Mouse (Mus musculus) adrenal gland, postnatal 36 days (tissue): Measurements from ENCODE around the gene Ift172. TPM values are rescaled to one million over a fixed set of nuclear protein-coding genes. Genes with fewer than 3 reads are reported as not detected.

ENCODE experiments used
- DNase-seq, 2 experiments: peaks; one replicate each; pipeline ENCODE4 v3.0.0; 2021; ENCODE audit warnings: mixed read lengths in 1 of 2
- long read RNA-seq, 2 experiments: library from polyadenylated mRNA; stranded (forward); transcript quantifications; one replicate each; pipeline ENCODE4 v2.0.0; 2021; ENCODE audit warnings: borderline sequencing depth in 2 of 2
- total RNA-seq, 2 experiments: library from RNA; stranded (reverse); gene quantifications; 2 replicates each; pipeline ENCODE4 v1.2.3; 2021

The Ift172 gene
- total RNA-seq = 10 to 100 TPM; 30.4 to 39.0 TPM
- long read RNA-seq, experiment 1, full-length matches to known transcripts = 3 of 10 reads
- long read RNA-seq, experiment 1, partial matches to known transcripts = 7 of 10 reads
- long read RNA-seq, experiment 1, other reads (novel, unspliced or antisense) = 0 of 10 reads
- long read RNA-seq, experiment 2, full-length matches to known transcripts = 2 of 5 reads
- long read RNA-seq, experiment 2, partial matches to known transcripts = 2 of 5 reads
- long read RNA-seq, experiment 2, other reads (novel, unspliced or antisense) = 1 of 5 reads

GRCm38 (mm10) chr5:31290521-31291360 lies at the start of gene Ift172:
Gene Ift172, minus strand, starts transcription at chr5:31291116.
- peak; percentile 97 to 98 for DNase-seq

GRCm38 (mm10) chr5:31328255-31328654 lies 37.3 kb upstream of the Ift172 start:
- peak; percentile 54 to 80 for DNase-seq

DNA sequence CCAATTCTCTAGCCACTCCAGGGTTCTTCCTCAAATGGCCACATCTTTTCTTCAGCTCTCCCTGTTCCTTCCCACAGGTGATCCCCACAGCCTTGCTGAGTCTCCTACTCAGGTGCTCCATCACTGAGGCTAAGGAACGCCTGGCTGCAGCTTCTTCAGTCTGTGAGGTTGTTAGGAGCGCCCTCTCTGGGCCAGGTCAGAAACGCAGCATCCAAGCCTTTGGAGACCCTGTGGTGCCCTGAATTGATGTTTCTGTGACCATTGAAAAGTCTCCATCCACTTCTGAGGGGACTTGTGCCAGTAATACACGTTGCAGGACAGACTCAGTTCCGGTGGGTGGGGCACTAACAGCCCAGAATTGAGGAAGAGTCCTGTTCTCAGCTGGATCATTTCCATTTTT lies 35.9 kb upstream of the Ift172 start:
- peak in 1 of 2 experiments; percentile 6 for DNase-seq

- DNase-seq = peak in 1 of 2 experiments; percentile 4
Observed at GRCm38 (mm10) chr5:31324085-31324484, 33.2 kb upstream of the Ift172 start.

- DNase-seq = no peak
Observed at GRCm38 (mm10) chr5:31322776-31323175, 31.9 kb upstream of the Ift172 start.

DNA sequence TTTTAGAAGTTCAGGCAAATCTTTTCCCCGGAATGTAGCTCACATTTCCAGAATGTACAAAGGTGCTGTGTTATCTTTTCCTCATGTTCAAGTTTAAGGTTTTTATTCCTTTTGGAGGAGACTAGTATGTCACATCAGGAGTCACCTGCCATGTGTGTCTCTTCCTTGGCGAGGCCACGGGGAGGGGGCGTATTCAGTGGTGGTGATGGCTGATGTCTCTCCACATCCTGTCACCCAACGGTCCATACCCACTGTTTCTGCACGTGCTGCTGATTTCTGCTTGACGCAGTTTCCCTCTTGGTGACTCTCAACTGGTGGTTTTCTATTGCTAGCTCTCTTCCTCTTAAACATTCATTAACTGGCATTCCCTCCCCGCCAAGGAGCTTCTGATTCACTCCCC lies 21.9 kb upstream of the Ift172 start:
- no peak for DNase-seq

GRCm38 (mm10) chr5:31303093-31303492 lies 12.2 kb upstream of the Ift172 start:
- no peak for DNase-seq

GRCm38 (mm10) chr5:31301866-31302265 lies 10.9 kb upstream of the Ift172 start:
- DNase-seq = no peak

DNA sequence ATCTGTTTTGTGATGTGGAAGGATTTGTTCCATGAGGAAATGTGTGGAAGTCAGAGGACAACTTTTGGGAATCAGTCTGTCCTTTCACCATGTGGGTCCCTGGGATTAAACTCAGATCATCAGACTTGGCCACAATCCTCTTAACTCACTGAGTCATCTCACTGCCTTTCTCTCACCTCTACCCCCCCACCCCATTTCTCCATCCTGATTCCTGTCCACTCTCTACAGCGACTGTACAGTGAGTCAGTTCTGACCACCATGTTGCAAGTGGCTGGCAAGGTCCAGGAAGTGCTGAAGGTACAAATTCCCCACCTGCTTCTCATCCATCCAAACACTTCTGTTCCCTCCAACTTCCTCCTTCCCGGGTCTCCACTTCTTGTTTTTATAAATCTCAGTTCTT lies 7.6 kb upstream of the Ift172 start:
- DNase-seq = no peak

- DNase-seq = no peak
Observed at GRCm38 (mm10) chr5:31297981-31298380, 7.1 kb upstream of the Ift172 start.

DNA sequence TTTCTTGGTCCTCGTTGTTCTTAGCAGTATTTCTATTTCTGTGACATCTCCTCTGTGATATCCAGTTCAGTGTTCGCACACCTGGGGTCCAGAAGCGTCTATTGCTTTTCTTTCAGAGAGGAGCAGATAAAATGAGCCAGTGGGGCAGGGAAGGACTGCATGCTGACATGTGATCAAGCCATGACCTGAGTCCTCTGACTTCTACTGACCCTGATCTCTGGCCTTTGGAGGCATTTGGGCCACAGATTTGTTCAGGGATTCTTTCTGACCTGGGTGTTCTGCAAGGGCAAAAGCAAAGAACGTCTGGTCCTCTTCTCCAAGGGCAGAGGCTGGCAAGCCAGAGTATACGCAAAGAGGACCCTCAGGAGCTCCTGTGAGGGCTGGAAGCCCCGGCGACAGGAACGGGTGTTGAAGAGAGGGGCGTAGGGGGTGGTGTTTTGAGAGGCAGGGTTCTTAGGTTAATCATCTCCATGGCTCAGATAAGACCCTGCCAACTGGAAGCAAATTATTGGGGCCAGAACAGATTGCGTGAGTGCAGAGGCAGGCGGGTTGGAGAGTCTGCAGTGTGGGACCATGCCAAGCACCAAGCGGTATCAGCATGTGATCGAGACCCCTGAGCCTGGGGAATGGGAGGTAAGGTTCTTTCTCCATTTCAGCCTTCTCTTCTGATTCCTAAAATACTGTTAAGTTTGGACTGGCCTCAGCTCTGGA lies 6.3 kb upstream of the Ift172 start, which contains the start of gene Gckr:
Gene Gckr (plus strand): TSS at position 397 of the 711 bp plus-strand sequence.
- no peak for DNase-seq

DNA sequence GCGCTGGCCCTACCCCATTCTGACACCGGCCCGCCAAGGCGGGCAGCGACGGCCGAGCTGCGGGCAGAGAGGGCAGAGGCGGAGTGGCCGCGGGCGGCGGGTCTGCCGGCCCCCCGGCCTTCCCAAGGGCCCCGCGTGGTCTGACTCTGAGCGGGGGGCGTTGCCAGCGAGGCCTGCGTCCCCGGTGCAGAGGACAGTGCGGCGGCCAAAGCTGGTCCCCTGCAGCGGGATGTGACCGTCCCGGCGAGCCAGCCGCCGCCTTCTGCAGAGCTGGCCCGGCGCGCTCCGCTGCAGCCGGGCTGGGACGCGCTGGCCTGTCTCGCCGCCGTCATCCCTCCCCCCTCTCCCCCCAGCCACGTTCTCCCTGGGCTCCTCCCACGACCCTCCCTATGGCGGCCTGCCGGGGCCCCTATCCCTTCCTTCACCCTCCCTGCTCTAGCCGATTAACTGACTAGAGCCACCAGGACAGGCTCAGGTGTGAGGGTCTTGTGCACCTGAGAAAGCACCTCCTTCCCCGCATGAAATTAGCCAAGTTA lies 4.8 kb upstream of the Ift172 start, which contains the start of gene Fndc4:
Gene Fndc4 (minus strand): TSS at position 475 of the 536 bp plus-strand sequence.
- peak; percentile 36 to 58 for DNase-seq

- DNase-seq = peak; percentile 36 to 38
Observed at GRCm38 (mm10) chr5:31294964-31295605, 4.2 kb upstream of the Ift172 start.

GRCm38 (mm10) chr5:31291361-31291688 lies 409 bp upstream of the Ift172 start:
- DNase-seq = no peak

DNA sequence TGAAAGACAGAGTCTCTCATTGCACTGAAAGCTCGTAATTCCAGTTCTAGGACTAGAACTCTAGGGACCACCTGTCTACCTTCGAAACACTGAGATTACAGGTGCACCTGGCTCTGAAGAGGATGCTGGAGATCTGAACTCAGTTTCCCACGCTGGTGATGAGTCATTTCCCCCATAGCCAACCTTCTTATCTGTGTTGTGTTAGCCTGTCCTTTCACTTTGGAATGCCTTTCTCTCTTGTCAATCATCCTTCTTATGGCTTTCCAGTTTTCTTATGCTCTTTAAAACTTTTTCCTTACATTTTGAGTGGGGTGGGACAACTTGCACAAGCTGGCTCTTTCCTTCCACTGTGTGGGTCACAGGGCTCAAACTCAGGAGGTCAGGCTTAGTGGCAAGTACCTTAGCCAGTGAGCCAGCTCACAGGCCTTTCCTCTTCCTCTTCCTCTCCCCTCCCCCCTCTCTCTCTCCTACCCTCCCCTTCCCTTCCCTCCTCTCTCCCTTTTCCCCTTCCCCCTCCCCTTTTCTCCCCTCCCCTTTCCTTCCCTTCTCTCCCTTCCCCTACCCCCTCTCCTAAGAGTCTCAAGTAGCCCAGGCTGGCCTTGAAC lies 1.2 kb downstream of the Ift172 start:
- DNase-seq = no peak

DNA sequence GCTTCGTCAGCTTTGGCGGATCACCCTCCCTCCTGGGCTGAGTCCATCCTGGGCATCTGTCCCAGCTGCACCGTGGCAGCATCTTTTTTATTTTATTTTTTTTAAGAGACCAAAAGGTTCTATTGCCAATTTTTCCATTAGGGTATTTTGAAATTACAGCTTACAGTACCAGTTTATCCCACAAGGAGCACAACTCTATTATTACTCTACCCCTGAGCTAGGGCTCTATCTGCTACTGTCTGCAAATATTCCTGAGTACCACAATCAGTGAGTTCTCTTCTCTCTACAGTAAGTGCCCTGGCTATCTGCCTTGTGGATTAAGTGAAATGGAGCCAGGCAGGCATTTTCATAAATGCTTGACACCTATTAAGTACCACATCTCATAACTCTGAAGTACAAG lies 2.3 kb downstream of the Ift172 start:
- no peak for DNase-seq

DNA sequence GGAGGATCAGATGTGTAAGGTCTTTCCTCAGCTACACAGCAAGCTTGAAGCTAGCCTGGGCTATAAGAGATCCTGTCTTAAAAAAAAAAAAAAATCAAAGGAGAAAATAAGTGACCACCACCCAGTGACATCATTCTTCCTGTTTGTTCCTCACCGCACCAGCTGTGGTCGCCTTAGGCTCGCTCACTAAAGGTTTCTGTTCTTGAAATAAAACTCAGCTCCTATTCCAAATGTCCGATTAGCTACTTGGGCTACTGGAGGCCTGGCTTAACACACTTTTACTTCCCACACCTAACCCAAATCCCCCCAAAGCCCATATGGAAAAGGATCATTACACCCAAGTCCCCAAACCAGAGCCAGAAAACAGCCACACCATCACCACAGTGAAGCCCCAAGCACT lies 2.7 kb downstream of the Ift172 start:
- no peak for DNase-seq

- no peak for DNase-seq
Observed at GRCm38 (mm10) chr5:31279245-31279988, 11.5 kb downstream of the Ift172 start.

DNA sequence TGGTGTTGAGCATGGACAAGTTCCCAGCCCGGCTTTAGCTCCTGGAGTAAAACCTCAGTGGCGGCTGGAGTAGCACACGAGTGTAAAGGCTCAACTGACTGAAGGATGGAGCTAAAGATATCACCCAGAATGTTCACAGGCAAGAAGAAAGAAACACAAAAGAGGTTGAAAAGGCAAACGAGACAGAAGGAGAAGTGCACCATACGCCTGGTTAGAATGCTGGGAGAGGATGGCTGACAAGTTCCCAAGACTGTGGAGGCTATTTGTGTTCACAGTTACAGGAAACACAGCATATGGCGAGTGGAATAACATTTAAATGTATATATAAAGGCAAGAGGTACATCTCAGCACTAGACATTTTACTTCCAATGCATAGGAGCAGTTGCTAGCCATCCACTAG lies 17.9 kb downstream of the Ift172 start:
- no peak for DNase-seq

DNA sequence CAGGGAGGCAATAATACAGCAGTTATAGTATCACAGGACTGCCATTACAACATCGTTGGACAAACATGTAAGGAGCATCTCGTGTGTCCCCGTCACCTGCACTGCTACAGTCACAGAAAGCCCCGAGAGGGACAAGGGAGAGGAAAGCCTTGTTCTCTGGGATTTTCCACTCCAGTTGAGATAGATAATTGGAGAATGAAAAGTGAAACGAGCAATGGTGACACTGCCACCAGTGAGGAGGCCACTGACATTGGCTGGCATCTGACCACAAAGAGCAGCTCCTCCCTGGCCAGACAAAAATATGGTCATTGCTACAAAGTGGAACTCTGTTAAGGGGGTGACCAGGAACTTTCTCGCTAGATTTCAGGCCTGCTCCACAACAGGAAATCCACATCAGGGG lies 23.2 kb downstream of the Ift172 start:
- no peak for DNase-seq

DNA sequence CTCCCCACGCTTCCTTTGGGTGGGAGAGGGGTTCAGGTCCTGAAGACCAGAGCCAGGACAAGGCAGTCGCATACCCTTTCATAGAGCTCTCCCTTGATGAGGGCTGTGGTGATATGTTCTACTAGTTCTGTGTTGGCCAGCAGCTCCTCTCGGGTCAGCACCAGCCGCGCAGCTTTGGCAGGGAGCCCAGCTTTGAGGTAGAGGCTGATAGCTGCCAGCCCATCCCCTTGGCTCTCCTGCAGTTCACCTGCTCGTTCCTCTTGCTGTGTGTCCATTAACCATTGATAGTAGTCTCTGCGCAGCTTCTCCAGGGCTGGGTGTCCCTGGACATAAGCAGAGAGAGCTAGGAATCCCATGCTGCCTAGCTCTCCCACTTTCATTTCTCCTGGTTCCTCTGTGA lies 24.8 kb downstream of the Ift172 start:
- DNase-seq = no peak
